Mouse (Mus musculus): Measurements from ENCODE around the gene Amt.

DNA sequence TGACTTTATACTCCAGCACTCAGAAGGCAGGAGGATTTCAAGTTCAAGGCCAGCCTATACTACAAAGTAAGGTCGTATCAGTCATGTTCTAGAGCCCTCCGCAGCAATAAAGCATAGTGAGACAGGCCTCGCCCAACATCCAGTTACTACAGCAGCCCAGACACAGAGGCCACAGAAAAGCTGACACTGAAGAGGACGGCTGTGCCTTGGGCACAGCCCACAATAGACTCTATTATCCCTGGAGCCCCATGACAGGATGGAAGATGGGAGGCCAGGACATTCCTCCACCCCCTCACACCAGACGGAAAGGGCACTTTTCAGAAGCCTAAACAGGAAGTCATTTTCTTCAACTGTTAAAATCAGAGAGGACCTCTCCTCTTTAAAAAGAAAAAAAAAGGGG lies 47.7 kb upstream of the Amt start:
- TF ChIP-seq CTCF (IDR thresholded peaks at IDR 0.05; ENCODE audit: borderline replicate concordance, insufficient read depth, low read length): no peak
- TF ChIP-seq POLR2A (IDR thresholded peaks at IDR 0.05; ENCODE audit: low read depth, low read length): no peak

All from embryonic fibroblast, embryonic 13.5 days (primary cell).